Mouse (Mus musculus) kidney, adult 2 months (tissue): Measurements from ENCODE around the gene Mettl14. TPM values are rescaled to one million over a fixed set of nuclear protein-coding genes. Genes with fewer than 3 reads are reported as not detected.

Experiments
- DNase-seq: peaks from one replicate; pipeline ENCODE4 v3.0.0; 2021
- H3K27ac ChIP-seq: fragments of 200-500 bp; 2 replicates; pipeline ENCODE4 v1.5.1; 2012; ENCODE audit warnings: low read depth, low read length, control low read depth, inconsistent platforms; ENCODE audit not compliant: insufficient read depth
- H3K27me3 ChIP-seq: fragments of 200-500 bp; replicated peaks from 2 replicates; pipeline ENCODE4 v1.6.1; 2012; ENCODE audit warnings: mild to moderate bottlenecking, moderate library complexity, low read length, inconsistent platforms; ENCODE audit not compliant: control insufficient read depth, insufficient read depth
- H3K36me3 ChIP-seq: fragments of 200-500 bp; 2 replicates; pipeline ENCODE4 v1.6.1; 2012; ENCODE audit warnings: mild to moderate bottlenecking, moderate library complexity, low read length, inconsistent platforms; ENCODE audit not compliant: control insufficient read depth, insufficient read depth
- H3K4me1 ChIP-seq: fragments of 200-500 bp; 2 replicates; pipeline ENCODE4 v1.6.1; 2011; ENCODE audit warnings: low read length; ENCODE audit not compliant: control insufficient read depth, insufficient read depth
- H3K4me3 ChIP-seq: fragments of 200-500 bp; 2 replicates; pipeline ENCODE4 v1.5.1; 2011; ENCODE audit warnings: mild to moderate bottlenecking, low read depth, low read length, control low read depth; ENCODE audit not compliant: insufficient read depth
- CTCF ChIP-seq: fragments of 200-500 bp; conservative IDR thresholded peaks from 2 replicates; pipeline ENCODE4 v1.5.1; 2011; ENCODE audit warnings: low read depth, mild to moderate bottlenecking, control low read depth, low read length, moderate library complexity, mixed read lengths; ENCODE audit not compliant: insufficient read depth, insufficient read length
- POLR2A ChIP-seq: fragments of 200-500 bp; IDR thresholded peaks from one replicate; pipeline ENCODE4 v1.6.1; 2011; ENCODE audit warnings: low read depth, low read length, control low read depth
- WGBS: fragments of 180-500 bp; shearing (Covaris S2); methylation state at CpG from one replicate; pipeline ENCODE4 v1.1.7; 2018; 5-methylcytosine and 5-hydroxymethylcytosine counted together
- polyA plus RNA-seq: library from polyadenylated mRNA; depleted of rRNA; stranded (reverse); fragments of >200 nt; gene quantifications from 2 replicates; pipeline ENCODE4 v1.2.3, GENCODE M21; 2012

Gene Mettl14
- polyA plus RNA-seq, 1 experiment: 4.1 TPM

GRCm38 (mm10) chr3:123354388-123354787 lies 31.5 kb downstream of the Mettl14 start:
- no peak overlapping the region for H3K4me3 ChIP-seq
- no peak for DNase-seq
- WGBS: 79% methylated on average over 9 of the region's 9 CpGs
- H3K27ac ChIP-seq: no peak overlapping the region
- no peaks in the 10 kb centered on the region; the same call in 1 of the 2 replicates for H3K36me3 ChIP-seq
- H3K4me1 ChIP-seq: no peaks in the 10 kb centered on the region; the same call in 1 of the 2 replicates
- TF ChIP-seq CTCF (no peak), POLR2A (no peak)
- H3K27me3 ChIP-seq: no peaks in the 10 kb centered on the region

- Histone ChIP-seq H3K4me1 (no peaks in the 10 kb centered on the region; the same call in 1 of the 2 replicates), H3K27me3 (no peaks in the 10 kb centered on the region), H3K4me3 (no peak overlapping the region), H3K27ac (no peak overlapping the region; the same call in 1 of the 2 replicates), H3K36me3 (peaks cover 2% of the 10 kb centered on the region)
- peak; percentile 56 for DNase-seq
- TF ChIP-seq CTCF (no peak), POLR2A (no peak)
- WGBS: 67% methylated on average over 12 of the region's 12 CpGs
Observed at GRCm38 (mm10) chr3:123353661-123354060, 32.2 kb downstream of the Mettl14 start.

DNA sequence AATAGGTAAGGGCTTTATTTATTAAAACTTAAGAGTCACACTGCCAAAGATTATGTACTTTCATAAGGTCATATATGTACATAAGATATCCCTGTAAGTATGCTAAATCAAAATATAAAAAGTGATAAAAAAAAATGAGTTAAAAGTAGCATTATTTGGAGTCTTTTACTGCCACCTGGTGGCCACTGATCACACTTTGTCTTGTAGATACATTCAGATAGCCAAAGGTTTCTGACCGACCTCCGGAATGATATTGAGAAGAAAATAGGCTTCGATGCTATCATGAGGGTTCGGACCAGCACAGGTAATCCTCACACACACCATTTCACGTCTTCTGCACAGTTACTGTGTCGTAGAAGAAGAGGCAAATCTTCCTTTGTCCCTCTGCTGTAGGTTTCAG lies 32.7 kb downstream of the Mettl14 start:
- peak; percentile 50 for DNase-seq
- TF ChIP-seq CTCF (0 out of 2 replicates have a peak, but pooled peaks have one; percentile 3), POLR2A (no peak)
- no peaks in the 10 kb centered on the region for H3K27me3 ChIP-seq
- no peak overlapping the region for H3K4me3 ChIP-seq
- no peak overlapping the region; the same call in 1 of the 2 replicates for H3K27ac ChIP-seq
- WGBS: 60% methylated on average over 6 of the region's 6 CpGs
- H3K36me3 ChIP-seq: peaks cover 2% of the 10 kb centered on the region
- no peaks in the 10 kb centered on the region; the same call in 1 of the 2 replicates for H3K4me1 ChIP-seq

GRCm38 (mm10) chr3:123351519-123351918 lies 34.4 kb downstream of the Mettl14 start:
- Histone ChIP-seq H3K27ac (no peak overlapping the region), H3K36me3 (peaks cover 2% of the 10 kb centered on the region), H3K4me1 (no peaks in the 10 kb centered on the region; the same call in 1 of the 2 replicates), H3K27me3 (no peaks in the 10 kb centered on the region), H3K4me3 (no peak overlapping the region)
- DNase-seq: no peak
- WGBS: 71% methylated on average over 2 of the region's 2 CpGs
- TF ChIP-seq CTCF (no peak), POLR2A (no peak)

DNA sequence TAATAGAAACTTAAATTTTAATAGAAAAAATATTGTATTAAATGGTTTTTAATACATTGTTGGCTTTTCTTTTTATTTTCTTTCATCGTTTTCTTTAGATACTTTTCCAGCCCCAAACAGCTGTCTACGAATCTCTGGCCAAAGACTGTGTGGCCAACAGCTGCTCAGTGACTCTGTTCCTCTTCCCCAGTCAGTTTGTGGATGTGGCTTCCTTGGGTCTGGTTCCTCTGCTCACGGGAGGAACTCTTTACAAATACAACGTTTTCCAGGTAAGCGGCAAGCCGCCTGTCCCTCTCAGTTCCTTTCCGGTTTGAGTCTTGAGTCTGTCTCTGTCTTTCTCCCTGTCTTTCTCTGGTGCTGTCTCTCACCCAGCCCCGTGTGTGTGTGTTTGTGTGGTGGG lies 35.3 kb downstream of the Mettl14 start:
- WGBS: 81% methylated on average over 8 of the region's 8 CpGs
- Histone ChIP-seq H3K4me1 (no peaks in the 10 kb centered on the region; the same call in 1 of the 2 replicates), H3K36me3 (peaks cover 2% of the 10 kb centered on the region), H3K27ac (no peak overlapping the region), H3K27me3 (no peaks in the 10 kb centered on the region), H3K4me3 (no peak overlapping the region)
- no peak for DNase-seq
- no peak for TF ChIP-seq CTCF
- no peak for TF ChIP-seq POLR2A

DNA sequence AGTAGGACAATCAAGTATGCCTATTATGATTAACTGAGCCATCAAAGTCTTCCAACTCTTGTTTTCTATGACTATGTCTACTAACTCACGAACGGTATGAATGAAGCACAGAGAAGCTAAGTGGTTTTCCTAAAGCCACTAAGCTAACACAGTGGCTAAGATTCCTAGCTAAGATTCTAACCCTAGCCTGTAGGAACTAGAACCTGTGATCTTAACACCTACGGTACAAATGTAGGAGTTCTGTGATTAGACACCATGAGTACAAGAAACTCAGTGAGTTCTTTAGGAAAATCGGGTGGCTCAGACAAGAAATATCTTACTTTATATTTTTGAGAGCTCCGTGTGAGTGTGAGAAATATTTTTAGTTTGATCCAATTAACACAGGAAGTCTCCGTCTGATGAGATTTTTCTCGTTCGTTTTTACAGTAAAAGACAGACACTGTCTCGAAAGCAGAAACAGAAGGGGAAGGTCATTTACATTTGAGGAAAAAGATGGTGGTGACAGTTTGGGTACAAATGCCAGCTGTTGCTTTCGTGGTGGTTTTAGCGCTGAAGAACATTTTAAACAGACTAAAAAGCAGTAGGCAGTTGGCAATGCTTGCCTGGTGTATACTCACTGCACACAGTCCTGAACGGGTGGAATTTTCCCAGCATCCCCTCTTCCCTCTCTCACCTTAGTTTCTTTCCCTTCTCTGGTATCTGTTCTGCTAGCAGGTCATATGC lies 37.7 kb downstream of the Mettl14 start:
- no peak for DNase-seq
- Histone ChIP-seq H3K27me3 (no peaks in the 10 kb centered on the region), H3K36me3 (peaks cover 2% of the 10 kb centered on the region), H3K4me1 (no peaks in the 10 kb centered on the region; the same call in 1 of the 2 replicates), H3K27ac (no peak overlapping the region), H3K4me3 (no peak overlapping the region)
- TF ChIP-seq CTCF (no peak), POLR2A (no peak)
- 81% methylated on average over 12 of the region's 12 CpGs for WGBS

DNA sequence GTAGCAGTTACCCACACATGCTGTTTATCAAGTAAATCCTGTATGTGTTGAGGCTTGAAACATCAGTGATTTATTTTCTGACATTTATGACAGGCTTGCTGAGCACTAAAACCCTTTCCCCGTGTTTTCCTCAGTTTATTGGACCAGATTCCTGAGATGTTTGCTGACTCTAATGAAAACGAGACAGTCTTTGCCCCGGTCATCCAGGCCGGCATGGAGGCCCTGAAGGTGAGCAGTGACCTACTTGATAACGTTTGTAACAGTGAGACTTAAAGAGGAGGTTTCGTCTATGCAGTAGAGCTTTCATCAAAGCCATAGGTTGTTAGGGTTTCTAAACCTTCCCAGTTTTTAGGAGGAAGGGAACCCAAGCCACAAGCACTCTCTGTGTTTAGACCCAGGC lies 42.2 kb downstream of the Mettl14 start:
- 45% methylated on average over 6 of the region's 6 CpGs for WGBS
- H3K27me3 ChIP-seq: no peaks in the 10 kb centered on the region
- DNase-seq: no peak
- H3K36me3 ChIP-seq: no peaks in the 10 kb centered on the region; the same call in 1 of the 2 replicates
- H3K4me3 ChIP-seq: no peak overlapping the region
- no peak for TF ChIP-seq POLR2A
- no peak for TF ChIP-seq CTCF
- no peak overlapping the region for H3K27ac ChIP-seq
- no peaks in the 10 kb centered on the region for H3K4me1 ChIP-seq
